Mouse (Mus musculus) small intestine, adult 2 months (tissue): ENCODE results near the gene Bzw2.

Experiments
- CTCF ChIP-seq: fragments of 200-500 bp; IDR thresholded peaks from 2 replicates; pipeline ENCODE4 v1.5.1; 2012; ENCODE audit warnings: low read depth, mild to moderate bottlenecking, control low read depth, inconsistent platforms, low read length, moderate library complexity, mixed read lengths; ENCODE audit not compliant: insufficient replicate concordance, insufficient read length; ENCODE audit errors: extremely low read depth
- POLR2A ChIP-seq: fragments of 200-500 bp; IDR thresholded peaks from 2 replicates; pipeline ENCODE4 v1.6.1; 2012; ENCODE audit warnings: low read depth, mild to moderate bottlenecking, control low read depth, inconsistent platforms, low read length, moderate library complexity

DNA sequence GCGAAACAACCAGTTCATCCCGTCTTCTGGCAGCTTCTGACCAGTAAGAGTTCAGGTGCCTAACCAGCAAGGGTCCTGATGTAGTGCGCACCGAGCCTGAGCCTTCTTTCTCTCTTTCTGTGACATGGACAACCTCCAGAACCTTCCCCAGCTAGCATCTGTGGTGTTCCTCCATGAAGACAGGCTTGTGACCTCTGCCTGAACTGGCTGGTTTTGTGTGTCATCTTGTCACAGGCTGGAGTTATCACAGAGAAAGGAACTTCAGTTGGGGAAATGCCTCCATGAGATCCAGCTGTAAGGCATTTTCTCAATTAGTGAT is 54.3 kb downstream of the Bzw2 start:
- TF ChIP-seq CTCF (no peak), POLR2A (no peak)
